Mouse (Mus musculus): Measurements from ENCODE around the gene Arhgef28.
A peak's percentile ranks its signal among the peaks of the same experiment; 100 is the strongest.
"Not testable (repeated sequence)": the region's sequence is repeated elsewhere in the genome, so short reads cannot be mapped to it uniquely, and the experiment has no call there.

Gene Arhgef28

DNA sequence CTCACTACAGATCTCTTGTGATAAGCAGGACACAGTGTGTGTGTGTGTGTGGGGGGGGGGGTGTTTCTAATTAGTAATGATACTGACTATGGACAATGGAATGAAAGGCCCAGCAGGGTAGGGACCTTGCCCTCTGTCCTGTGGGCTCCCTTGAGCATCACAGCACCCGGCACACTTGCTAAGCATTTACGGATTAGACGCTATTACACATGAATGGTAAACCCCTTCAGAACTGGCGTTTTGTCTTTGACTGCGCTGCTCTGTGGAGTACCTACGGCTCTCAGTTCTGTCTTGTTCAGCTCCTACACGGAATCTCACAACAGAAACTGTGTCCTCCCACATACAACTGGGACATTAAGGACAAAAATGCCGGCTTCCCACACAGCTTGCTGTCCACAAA, 151.0 kb downstream of the Arhgef28 start:
- no peak for DNase-seq

DNA sequence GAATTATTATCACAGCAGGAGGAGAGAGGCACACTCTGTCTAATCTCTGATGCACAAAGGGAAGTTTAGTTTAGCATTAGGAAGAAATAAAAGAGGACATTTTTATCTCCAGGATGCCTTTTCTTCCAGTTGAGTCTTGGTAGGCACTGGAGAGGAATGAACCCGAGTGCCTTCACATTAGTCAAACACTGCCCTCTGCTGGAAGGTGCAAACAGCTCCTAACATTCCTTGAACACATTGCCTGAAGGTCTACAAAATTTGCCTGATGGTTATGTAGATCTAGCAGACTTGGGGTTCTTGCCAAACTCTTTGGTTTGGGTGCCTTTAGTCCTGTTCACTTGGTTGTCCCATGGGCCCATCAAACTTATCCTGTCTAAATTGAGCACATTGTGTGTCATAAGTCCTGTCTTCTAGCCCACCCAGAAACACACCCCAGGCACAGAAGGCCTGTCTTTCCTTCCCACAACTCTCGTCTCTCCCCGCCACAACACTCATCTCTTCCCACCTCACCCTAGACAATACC, 165.6 kb downstream of the Arhgef28 start:
- DNase-seq = peak; percentile 44

DNA sequence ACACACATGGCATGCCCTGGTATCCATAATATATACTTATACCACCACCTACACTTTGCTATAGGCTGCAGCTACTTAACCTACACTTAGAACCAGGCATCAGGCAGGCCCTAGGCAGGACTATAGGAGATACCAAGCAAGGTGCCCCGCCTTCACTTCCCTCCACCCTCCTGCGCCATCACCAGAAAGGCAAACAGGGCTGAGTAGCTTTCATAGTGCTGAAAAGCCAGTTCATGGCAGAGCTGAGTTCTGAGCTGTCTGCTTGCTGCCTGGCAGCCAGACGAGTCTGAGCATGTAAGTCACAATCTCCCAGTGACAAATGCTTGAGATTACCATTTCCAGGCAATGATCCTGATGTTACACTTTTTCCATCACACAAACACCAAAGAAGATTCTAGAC, 167.5 kb downstream of the Arhgef28 start:
- no peak for DNase-seq

DNA sequence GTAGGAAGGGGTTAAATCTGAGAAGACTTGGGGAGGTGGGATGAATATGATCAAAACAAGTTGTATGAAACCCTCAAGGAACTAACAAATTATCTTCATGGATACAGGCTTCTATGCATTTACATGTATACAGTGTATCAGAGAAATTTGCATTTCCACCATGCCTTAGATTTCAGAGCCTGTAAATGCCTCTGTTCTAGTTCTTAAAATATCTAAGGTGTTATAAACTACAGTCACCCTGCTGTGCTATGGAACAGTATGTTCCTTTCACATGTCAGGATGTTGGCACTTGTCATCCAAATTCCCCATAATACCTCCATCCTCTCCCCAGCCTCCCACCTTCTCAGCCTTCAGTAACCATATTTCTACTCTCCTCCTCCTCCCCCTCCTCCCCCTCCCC, 168.5 kb downstream of the Arhgef28 start:
- DNase-seq = no peak

DNA sequence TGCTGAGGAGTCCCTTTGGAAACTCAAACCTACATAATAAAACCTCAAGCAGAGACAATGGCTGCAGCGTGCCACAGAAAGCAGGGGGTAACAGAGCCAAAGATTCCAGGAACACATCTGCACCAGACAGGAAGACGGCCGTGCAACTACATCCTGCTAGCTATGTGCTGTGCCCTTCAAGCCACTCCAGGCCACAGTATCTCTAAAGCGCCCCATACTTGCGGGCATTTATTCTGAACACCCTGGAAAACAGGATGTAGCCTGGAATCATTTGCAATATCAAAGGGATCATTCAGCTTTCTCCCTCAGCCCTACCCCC, 174.6 kb downstream of the Arhgef28 start:
- DNase-seq = no peak

DNA sequence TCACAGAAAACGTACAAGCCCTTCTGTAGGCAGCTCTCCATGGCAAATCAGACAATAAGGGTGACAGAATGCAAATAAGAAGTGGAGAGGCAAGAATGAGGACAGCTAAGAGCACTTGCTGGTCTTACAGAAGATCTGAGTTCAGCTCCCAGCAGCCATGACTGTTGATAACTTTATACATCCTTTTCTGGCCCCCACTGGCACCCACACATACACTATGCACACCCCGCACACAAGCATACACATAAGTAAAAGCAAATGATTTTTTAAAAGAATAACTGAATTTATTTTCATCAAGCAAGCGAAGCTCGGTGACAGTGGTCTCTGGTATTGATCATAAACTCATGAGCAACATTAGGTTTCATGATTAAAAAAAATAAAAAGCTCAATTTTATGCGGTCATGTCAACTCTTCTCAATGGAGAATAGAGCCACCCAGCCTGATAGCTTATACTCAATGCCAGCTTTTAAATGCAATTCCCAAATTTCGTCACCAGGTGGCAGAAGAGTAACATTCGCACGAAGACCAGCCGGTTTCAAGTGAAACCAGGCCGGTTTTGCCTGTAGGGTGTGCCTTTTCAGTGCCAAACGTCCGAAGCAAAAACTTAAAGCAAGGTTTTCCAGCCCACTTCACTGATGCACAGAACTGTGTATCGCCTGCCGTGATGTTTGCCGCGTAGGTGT, 175.1 kb downstream of the Arhgef28 start:
- peak; percentile 79 for DNase-seq

DNA sequence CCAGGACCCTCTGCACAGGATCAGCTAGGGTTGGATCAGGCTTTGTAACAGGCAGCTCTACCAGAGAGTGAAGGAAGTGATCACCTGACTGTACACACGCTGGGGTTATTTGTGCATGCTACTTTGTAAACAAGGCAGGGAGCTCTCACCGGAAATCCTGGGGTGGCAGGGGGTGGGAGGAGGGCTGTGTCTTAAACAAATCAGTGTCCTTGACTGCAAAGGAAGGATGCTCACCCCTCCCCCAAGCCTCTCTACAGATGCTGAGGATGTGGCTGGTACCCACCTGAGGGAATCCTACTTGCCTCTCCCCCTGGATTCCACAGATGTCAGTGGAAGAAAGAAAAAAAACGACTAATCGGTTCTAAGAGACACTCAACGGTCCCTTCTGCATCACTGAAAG, 176.2 kb downstream of the Arhgef28 start:
- DNase-seq = no peak

DNA sequence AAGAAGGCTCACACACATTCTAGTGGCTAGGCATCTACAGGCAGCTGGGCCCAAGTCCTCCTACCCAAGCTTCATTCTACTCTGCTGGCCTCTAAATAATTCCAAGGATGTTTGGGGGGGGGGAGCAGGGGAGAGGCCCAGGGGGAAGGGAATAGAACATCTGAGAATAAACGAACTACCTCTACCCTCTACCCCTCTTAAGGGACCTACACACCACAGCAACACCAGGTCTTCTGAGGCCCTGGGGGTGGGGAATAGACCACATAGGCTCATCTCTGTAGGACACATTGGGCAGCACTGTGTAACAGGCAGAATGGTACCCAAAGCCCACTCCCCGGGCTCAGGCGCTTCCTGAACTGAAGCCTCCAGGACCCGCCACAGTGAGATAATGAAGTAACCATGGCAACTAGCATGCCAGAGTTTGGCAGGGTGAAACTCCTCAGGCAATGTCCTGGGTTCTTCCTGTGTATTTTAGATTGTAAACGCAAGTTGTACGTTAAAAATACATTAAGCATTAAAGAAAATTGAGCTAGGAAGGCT, 177.5 kb downstream of the Arhgef28 start:
- DNase-seq = no peak

DNA sequence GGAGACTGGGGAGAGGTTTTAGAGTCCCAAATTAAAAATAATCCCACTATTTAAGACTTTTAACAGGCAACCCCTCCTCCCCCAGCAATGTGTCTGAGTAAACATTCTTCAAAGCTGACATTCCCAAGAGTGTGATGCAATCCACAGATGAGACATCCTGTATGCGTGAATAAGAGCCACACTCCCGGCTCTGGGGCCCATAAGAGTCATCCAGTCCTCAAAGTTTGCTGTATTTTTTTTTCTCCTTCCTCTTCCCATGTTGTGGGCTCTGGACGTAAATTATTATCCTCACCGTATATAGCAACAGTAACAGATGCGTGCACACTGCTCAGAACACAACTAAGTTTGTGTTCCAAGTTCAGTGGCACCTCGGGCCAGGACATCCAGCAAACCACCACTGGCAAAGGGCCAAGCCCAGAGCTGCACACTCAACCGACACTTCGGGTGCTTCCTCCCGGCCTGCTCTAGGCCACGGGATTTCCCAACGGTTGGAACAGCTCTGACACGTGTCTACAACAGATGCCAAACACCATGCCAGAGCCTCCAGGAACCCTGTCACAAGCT, 178.5 kb downstream of the Arhgef28 start:
- no peak for DNase-seq

DNA sequence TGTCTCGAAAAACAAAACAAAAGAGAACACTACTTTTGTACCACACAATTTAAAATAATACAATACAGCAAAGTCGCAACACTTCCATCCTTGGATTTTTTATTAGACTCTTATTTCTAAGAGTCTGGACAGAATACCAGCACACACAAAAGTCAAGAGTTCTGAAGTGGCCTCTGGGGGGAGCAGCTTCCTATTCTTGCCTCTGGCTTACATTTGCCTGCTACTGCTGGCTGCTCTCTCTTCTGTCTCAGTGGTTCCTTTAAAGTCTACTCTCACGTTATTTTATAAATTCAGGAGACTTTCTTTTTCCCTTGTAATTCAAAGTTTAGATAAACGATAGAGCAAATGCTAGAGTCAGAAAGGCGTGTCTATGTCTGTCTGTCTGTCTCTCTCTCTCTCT, 179.1 kb downstream of the Arhgef28 start:
- no peak for DNase-seq

DNA sequence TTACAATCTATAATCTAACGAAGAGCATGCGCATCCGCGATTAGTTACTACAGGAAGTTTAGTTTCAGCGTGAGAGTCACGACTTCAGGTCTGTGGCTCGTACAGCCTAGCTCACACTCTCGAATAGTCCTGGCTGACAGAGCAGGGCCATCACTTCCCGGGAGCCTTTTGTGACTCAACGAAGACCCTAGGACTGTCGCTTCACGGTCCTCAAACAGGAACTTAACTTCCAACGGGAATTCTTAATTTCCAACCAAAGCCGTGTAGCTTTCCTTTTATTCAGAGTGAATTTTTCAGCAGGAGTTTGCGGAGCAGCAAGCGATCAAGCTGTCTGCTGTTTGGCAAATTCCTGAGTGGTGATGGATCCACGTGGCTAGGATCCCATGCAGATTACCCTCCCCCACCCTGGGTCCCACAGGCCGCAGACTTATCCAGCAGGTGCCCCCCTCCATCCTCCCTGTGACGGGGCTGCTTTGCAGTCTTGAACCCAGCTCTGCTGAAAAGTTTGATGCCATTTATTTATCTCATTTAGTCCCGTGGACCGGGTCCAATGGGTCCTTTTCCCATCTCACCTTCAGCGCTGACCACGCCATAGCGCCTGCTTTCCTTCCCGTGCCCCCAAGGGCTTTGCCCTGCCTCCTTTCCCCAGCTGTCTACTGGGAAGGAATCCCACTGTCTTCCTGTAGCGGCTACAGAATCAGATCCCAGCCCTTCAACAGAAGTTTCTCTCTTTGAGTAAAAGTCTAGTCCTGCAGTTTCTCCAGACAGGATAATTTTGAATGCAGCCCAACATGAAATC, 180.3 kb downstream of the Arhgef28 start:
- DNase-seq = no peak

DNA sequence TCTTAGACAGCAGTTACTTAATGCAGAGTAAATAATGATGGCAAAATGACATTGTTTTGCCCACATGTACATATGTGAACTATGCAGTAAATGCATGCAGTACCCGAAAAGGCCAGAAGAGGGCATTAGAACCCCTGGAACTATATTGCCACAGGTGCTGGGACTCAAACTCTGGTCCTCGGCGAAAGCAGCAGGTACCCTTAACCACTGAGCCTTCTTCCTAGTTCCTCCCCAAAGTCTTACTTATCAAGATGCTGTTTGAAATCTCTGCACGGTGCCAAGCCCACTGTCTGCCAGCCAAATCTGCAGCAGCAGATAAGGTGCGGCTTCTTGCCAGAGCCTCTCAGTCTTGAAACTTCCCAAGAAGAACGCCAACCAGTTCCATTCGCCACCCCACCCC, 181.1 kb downstream of the Arhgef28 start:
- DNase-seq = peak; percentile 22

DNA sequence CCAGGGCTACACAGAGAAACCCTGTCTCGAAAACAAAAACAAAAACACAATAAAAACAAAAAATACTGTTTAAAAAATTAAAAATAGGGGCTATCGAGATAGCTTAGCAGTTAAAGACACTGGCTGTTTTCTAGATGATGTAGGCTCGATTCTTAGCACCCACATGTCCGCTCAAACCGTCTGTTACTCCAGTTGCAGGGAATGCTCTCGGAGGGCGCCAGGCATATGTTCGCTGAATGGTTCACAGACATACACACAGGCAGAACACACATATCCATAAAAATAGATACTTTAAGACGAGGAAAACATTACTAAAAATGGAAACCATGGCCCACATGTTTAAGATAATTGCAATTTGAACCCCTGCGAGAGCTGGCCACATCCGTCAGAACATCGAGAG, 181.6 kb downstream of the Arhgef28 start:
- DNase-seq = no peak

DNA sequence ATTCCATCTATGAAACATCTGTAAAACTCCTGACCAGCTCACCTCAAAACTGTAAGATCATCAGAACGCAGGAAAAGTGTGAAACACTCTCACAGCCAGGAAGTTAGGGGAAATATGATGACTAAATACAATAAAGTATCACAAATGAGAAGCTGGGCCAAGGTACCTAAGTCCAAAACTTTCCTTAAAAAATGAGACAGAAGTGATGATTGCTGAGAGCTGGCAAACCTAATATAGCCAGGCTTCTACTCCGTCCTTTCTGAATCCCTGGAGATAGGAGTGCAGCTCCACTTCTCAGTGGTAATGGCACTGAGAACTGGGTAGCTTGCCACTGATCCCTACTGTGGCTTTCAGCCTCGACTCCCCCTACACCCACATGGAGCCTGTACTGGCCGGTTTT, 184.3 kb downstream of the Arhgef28 start:
- no peak for DNase-seq

DNA sequence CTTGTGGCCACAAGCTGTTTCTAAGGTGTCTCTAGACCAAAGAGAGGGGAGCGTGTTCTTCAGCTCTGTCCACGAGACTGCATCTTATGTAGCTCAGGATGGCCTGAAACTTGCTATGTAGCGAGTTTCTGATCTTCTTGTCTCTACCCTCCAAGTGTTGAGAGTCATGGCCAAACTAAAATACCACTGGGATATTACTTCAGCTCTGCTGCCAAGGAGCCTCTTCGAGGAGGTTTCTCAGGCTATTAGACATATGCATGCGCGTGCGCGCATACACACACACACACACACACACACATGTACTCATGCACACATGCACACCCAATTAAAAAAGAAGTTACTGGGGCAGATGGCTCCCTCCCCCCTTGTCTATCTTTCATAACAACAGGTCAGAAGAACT, 187.4 kb downstream of the Arhgef28 start:
- DNase-seq = not testable (repeated sequence)

DNA sequence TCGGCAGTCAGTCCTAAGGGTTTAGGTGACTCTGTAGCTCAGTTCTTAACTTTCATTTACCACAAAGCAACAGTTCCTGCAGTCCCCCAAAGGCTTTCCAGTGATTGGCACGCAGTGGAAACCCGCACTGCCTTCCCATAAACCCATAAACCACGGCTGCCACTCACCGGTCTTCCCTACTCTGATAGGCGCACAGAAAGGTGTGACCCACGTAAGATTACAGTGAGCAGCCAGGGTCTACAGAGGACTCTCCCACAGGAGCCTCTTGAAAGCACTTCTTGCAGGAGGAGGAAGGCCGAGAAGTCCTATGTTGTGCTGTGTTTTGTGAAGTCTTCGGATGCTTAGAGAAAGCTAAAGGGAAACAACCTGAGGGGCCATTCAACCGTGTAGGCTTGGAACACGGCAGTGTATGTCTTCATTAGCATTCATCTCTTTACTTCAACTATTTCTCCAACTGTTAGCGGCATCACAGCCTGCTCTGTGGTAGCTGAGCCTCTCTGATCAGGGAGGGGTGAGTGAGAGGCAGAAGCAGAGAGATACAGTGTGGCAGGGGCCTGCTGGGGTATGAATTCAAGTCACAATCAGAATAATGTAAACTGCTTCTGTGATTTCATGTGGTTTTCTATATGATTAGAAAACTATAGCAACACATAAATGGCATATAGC, 189.2 kb downstream of the Arhgef28 start:
- no peak for DNase-seq

DNA sequence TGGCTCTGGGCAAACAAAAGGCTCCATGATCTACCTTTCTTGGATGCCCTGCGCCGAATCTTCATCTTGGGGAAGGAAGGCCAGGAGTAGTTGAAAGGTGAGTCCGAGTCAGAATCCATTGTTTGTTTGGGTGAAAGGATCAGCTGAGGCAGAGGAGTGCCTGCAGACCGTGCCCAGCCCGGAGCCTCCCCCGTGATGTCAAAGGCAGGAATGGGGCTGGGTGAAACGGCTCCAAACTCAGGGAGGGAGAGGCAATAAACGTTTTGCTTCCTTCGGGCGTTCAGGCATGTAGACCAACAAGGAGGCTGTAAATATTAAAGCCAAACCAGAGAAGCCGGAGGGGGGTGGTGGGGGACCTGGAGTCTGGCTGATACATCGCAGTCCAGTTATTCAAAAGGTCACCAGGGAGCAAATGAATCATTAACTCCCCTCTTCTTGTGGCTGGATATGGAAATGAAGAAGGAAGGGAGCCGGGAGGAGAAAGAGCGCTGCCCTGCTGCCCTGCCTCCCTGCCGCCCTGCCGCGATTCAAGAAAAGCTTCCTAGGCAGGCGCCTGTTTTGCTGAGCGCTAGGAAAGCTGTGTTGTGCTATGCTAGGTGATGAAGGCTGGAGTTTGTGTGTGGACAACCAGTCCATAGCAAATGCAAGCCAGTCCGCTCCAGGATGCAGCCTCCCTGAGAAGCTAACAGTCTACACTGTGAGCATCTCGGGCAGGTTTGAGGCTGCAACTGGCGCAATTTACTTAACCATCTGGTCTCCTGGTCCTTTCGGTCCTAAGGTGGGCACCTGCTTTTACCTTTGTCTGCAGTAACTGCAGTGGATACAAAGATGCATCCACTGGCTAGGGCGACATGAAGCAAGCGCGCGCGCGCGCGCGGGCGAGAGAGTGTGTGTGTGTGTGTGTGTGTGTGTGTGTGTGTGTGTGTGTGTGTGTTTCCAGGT, 190.0 kb downstream of the Arhgef28 start:
- no peak for DNase-seq

DNA sequence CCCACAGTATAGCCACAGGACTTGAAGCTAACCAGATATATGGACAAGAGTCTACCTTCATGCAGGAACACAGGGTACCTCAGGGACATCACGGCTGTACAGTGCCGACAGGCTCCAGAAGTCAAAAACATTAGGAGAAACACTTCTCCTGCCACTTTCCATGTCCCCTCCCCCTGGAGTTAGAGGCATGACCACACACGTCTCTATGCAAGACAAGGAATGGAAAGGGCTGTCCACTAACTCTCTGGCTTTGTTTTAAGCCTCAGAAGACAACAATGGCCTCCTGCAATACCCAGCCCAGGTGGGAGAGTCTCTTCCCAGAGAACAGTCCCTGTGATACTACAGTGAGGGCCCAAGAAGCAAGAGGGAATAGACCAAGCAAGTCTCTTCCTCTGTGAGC, 191.3 kb downstream of the Arhgef28 start:
- DNase-seq = no peak

DNA sequence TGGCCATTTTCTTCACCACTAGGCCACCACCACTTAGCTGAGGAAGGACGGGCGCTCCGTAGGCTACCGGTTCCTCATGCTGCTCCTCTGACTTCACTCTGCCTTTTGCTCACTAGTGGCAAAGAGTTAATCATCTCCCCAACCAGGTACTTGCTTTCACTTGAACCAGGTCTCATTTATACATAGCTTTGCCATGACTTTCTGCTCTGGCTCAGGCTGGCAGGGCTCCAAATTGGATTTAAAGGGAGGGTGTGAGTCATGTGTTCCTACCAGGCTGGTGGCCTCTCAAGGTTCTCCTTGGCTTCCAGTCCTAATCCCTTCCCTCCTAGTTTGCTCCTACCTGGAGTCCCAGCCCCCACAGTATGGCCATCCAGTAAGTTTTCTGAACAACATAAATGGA, 192.5 kb downstream of the Arhgef28 start:
- no peak for DNase-seq

DNA sequence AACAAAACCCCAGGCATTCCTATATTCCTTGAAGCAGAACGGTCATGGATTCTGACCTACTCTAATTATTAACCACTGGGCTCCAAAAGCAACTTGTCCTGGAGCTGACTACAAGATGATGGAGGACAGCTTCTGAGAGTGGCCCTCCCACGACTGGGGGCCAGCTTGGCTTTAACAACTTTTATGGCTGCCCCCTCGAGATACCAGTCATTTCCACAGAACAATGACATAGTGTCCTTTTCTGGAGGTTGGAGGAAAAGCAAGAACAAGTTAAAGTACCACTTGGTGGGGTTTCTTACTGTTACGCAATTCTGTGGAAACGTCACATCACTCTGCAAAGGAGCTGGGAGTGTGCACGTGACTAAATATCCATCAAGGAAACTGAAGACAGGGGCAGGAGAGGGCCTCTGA, 194.3 kb downstream of the Arhgef28 start:
- no peak for DNase-seq

DNA sequence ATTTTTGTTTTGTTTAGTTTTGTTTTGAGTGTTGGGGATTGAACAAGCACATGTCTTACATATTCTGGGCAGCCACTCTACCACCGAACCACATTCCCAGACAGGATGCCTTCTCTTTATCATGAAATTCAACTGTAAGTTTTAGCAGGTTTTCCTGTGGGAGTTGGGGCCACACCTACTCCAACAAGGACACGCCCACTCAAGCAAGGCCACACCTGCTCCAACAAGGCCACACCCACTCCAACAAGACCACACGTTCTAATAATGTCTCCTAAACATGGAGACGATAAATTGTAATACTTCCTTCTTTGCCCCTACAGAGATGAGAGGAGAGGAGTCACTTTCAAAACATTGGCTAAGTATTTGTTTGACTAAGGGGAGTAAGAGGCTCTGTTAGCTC, 197.2 kb downstream of the Arhgef28 start:
- DNase-seq = no peak

DNA sequence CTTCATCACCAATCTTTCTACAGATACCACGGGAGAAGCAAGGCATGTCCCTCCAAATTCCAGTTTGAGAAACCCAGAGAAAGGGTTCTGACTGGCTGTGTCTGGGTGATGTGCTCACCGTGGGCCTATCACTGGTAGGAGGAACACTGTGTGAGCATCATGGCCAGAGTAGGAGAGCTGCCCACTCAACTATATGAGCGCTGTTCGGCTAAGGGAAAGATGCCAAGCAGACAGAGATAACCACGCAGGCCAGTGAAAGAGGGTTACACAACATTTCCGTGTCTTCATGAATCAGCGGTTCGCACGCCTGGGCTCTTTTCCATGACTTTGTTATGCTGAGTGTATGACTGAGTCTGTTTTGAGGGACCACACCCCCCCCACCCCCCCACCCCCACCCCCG, 197.7 kb downstream of the Arhgef28 start:
- no peak for DNase-seq
